Mouse (Mus musculus): Measurements from ENCODE around the gene Cnp. TPM values are rescaled to one million over a fixed set of nuclear protein-coding genes. Genes with fewer than 3 reads are reported as not detected.

Gene Cnp
- total RNA-seq, 2 experiments from 2014 or later, result 1.9 to 4.3 TPM

DNA sequence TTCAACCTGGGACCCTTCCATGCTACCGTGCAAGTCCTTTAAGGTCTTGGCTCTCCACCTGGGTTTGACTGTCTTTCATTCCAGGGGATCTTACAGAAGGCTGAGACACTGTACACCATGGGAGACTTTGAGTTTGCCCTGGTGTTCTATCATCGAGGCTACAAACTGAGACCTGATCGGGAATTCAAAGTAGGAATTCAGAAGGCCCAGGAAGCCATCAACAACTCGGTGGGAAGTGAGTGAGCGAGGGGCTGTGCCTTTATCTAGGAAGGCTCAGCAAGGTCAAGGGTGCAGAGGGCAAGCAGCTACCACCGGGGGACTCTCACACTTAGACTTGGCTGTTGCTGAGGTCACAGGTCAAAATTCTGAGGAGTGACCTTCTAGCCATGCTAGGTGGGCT, 24.6 kb upstream of the Cnp start:
- no peak for ATAC-seq (replicated peaks; ENCODE audit: low FRiP score, poor library complexity, severe bottlenecking)

- no peak for ATAC-seq (replicated peaks; ENCODE audit: low FRiP score, poor library complexity, severe bottlenecking)
Measured at GRCm38 (mm10) chr11:100552842-100553241, 21.9 kb upstream of the Cnp start.

DNA sequence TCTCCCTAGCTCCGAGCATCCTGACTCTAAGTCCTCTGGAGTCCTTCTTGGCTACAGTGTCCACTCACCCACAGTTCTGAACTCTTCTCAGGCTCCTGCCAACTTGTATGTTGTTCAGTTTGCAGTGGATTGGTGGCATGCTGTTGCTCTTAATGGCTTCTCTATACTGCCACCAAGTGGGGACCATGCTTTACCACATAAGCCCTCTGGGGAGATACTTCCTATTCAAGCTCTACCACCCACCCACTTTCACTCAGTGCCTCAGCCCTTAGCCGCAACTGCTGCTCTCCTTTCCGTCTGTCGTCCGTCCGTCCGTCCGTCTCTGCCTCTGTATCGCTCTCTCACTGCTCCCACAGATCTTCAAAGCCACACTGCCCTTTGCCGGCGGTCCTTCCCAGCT, 19.1 kb upstream of the Cnp start:
- peak; percentile 47; the same call in 1 of the 2 replicates for ATAC-seq (replicated peaks; ENCODE audit: low FRiP score, poor library complexity, severe bottlenecking)

GRCm38 (mm10) chr11:100557563-100557962, 17.1 kb upstream of the Cnp start:
- ATAC-seq (replicated peaks; ENCODE audit: low FRiP score, poor library complexity, severe bottlenecking), result no peak

GRCm38 (mm10) chr11:100559476-100559875, 15.2 kb upstream of the Cnp start:
- ATAC-seq (replicated peaks; ENCODE audit: low FRiP score, poor library complexity, severe bottlenecking), result no peak

GRCm38 (mm10) chr11:100561748-100562147, 13.0 kb upstream of the Cnp start:
- no peak for ATAC-seq (replicated peaks; ENCODE audit: low FRiP score, poor library complexity, severe bottlenecking)

DNA sequence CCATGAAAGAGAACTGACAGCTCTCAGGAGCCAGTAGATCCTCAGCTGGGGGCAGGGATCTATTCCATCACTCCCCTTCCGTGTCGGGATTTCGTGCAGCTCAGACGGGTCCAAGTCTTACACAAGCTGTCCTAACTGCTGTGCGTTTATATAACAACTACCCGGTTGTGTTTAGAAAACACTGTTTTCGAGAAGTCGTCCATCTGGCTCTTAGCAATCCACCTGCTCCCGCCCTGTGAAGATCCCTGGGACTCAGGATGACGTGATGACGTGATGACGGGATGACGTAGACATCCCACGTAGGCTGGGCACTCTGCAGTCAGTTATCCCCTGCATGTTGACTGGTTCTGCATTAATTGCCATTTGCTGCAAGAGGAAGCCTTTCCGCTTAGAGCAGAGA, 10.4 kb upstream of the Cnp start:
- ATAC-seq (replicated peaks; ENCODE audit: low FRiP score, poor library complexity, severe bottlenecking), result no peak

DNA sequence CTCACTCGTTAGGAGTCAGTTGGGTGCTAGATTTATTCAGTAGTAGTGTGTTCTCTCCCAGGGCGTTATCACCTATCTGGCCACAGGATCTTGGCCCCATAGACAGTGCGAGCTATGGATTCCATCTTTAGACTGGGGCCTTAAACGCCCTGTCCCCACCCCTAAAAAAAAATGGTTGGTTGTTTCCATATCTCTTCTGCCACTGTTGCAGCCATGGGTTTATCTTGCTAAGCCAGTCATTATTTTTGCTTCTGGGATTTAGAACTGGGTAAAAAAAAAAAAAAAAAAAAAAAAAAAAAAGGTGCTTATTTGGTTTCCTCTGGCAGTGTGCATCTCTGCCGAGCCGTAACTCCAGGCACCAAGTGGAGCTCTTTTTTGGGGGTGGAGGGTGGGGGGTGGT, 10.0 kb upstream of the Cnp start:
- no peak for ATAC-seq (replicated peaks; ENCODE audit: low FRiP score, poor library complexity, severe bottlenecking)

- ATAC-seq (replicated peaks; ENCODE audit: low FRiP score, poor library complexity, severe bottlenecking), result no peak
Measured at GRCm38 (mm10) chr11:100567229-100567628, 7.5 kb upstream of the Cnp start.

GRCm38 (mm10) chr11:100567815-100568245, 6.9 kb upstream of the Cnp start:
- no peak for ATAC-seq (replicated peaks; ENCODE audit: low FRiP score, poor library complexity, severe bottlenecking)

GRCm38 (mm10) chr11:100568692-100569091, 6.0 kb upstream of the Cnp start:
- ATAC-seq (replicated peaks; ENCODE audit: low FRiP score, poor library complexity, severe bottlenecking), result no peak

GRCm38 (mm10) chr11:100569789-100570188, 4.9 kb upstream of the Cnp start:
- ATAC-seq (replicated peaks; ENCODE audit: low FRiP score, poor library complexity, severe bottlenecking), result no peak

DNA sequence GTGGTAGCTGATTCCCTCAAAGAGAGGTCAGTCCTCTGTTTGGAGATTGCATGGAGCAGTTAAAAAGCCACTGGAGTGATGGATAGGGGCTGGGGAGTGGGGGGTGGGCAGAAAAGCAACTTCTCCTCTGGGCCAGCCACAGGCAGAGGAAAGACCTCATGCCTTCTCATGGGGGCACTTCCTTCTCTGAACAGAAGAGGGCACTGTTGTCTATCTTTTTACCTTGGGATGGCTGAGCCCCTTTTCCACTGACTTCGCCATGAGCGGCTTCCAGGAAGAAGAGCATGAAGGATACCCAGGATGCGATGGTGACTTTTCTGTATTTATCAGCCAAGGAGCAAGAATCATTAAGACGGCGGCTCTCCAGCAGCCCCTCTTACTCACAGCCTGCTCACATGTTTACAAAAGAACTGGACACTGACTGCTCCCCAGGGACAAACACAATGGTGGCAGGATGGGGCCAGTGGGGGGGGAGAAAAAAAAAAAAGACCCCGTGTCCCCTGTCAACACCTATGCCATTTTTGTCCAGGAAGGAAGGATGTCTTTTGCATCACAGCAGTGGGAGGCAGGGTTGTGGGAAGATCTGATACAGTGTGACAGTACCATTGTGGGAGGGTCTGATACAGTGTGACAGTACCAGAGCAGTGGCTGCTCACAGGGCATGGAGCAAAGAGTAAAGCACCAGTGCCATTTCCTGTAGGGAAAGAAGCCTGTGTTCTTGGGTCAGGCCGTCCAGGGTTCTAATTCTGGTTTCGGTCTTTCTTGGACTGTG, 4.1 kb upstream of the Cnp start:
- peak; percentile 75 for ATAC-seq (replicated peaks; ENCODE audit: low FRiP score, poor library complexity, severe bottlenecking)

DNA sequence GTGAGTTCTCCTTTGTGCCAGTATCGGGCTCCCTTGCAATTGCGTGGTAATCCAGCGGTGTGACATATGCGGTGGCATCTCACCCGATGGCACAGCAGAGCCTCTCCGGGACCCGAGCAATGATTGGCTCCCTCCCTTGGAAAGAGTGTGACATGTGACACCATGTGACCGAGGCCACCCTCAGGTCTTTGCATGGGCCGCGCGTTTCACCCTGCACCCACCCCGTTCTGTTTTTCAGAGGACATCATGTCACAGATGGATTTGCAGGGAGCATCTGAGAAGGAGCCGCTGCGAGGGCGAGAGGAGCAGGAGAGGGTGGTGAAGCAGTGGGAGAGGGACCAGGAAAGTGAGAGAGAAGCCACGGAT, 3.5 kb upstream of the Cnp start:
- 0 out of 2 replicates have a peak, but pooled peaks have one; percentile 11 for ATAC-seq (replicated peaks; ENCODE audit: low FRiP score, poor library complexity, severe bottlenecking)

GRCm38 (mm10) chr11:100574188-100574587, 516 bp upstream of the Cnp start:
- ATAC-seq (replicated peaks; ENCODE audit: low FRiP score, poor library complexity, severe bottlenecking), result no peak

DNA sequence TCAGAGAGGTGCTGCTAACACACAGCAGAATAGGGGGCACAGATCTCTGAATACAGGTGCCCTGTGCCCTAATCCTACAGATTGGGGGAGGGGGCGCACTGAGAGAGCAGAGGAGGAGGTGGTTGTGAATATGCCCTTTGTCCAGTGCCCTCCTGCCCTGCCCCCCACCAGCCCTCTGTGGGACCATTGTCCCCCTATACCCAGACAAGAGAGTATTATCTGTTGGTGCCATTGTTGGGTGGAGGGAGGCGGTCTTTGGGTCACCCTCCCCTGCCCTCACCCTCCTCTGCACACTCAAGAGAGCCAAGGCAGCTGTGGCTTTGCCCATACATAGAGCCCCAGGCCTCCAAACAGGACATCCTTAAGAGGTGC, 766 bp downstream of the Cnp start:
- no peak for ATAC-seq (replicated peaks; ENCODE audit: low FRiP score, poor library complexity, severe bottlenecking)

DNA sequence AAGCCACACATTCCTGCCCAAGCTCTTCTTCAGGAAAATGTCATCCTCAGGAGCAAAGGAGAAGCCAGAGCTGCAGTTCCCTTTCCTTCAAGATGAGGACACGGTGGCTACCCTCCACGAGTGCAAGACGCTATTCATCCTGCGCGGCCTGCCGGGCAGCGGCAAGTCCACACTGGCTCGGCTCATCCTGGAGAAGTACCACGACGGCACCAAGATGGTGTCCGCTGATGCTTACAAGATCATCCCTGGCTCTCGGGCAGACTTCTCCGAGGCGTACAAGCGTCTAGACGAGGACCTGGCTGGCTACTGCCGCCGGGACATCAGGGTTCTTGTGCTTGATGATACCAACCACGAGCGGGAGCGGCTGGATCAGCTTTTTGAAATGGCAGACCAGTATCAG, 1.6 kb downstream of the Cnp start:
- ATAC-seq (replicated peaks; ENCODE audit: low FRiP score, poor library complexity, severe bottlenecking), result no peak

GRCm38 (mm10) chr11:100577852-100578599, 3.3 kb downstream of the Cnp start:
- no peak for ATAC-seq (replicated peaks; ENCODE audit: low FRiP score, poor library complexity, severe bottlenecking)

DNA sequence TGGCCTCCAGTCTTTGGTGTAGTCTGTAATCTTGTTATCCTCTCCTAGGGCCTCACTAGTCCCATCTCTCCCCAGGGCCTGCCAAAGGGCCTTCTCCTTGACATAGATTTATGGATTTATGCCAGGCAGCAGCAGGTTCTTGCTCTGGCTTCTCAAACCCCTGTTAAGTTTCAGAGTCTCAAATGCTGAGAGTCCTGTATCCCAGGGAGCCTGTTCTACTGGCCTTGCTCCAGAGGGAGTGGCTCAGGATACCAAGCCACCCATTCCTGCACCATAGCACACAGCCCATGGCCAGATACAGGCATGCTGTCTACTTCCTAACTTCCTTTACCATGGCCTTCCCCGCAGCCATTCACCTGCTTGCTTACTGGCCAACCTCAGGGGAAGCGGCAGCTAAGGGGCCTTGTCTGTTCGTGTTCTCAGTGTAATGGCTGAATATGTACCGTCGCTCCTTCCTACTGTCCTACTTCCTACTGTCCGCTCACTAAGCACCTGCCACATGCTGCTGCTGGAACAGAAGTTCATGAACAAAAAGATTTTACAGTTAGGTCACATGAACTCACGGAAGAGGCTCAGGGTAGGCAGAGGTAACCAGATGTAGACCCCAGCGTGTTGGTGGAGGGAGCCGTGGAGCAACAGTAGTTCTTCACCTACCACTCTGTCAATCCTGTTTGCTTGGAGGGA, 4.6 kb downstream of the Cnp start:
- ATAC-seq (replicated peaks; ENCODE audit: low FRiP score, poor library complexity, severe bottlenecking), result no peak

DNA sequence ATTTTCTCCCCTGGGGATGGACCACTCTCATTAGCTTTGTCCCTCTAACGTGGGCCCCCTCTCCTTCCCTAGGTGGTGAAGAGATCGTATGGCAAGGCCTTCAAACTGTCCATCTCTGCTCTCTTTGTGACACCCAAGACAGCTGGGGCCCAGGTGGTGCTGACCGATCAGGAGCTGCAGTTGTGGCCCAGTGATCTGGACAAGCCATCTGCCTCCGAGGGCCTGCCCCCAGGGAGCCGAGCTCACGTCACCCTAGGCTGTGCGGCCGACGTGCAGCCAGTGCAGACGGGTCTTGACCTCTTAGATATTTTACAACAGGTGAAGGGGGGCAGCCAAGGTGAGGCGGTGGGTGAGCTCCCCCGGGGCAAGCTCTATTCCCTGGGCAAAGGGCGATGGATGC, 5.6 kb downstream of the Cnp start:
- ATAC-seq (replicated peaks; ENCODE audit: low FRiP score, poor library complexity, severe bottlenecking), result no peak

GRCm38 (mm10) chr11:100581756-100582155, 7.1 kb downstream of the Cnp start:
- no peak for ATAC-seq (replicated peaks; ENCODE audit: low FRiP score, poor library complexity, severe bottlenecking)

Data from erythroblast, adult 5-6 weeks (primary cell).